Mouse (Mus musculus) embryonic facial prominence, embryonic 14.5 days (tissue): ENCODE measurements around the gene Gaa. TPM values are rescaled to one million over a fixed set of nuclear protein-coding genes. Genes with fewer than 3 reads are reported as not detected.

Experiments used
- ATAC-seq: fragments of 200-750 bp; cut with Nextera tagmentation; 2 replicates; pipeline ENCODE4 v1.8.0; 2017; ENCODE audit warnings: low read depth, moderate number of reproducible peaks, moderate TSS enrichment
- DNase-seq: peaks from one replicate; pipeline ENCODE4 v3.0.0-alpha.2; 2015; ENCODE audit warnings: low spot score
- H3K27ac ChIP-seq: fragments of 300-500 bp; sonication (generic); replicated peaks from 2 replicates; pipeline ENCODE4 v1.5.1; 2014; ENCODE audit warnings: low read depth, mild to moderate bottlenecking, low read length, moderate library complexity
- H3K27me3 ChIP-seq: fragments of 300-500 bp; sonication (generic); replicated peaks from 2 replicates; pipeline ENCODE4 v1.6.1; 2014; ENCODE audit warnings: low read length; ENCODE audit not compliant: control insufficient read depth, insufficient read depth
- H3K36me3 ChIP-seq: fragments of 300-500 bp; sonication (generic); 2 replicates; pipeline ENCODE4 v1.6.1; 2014; ENCODE audit warnings: low read length, mixed read lengths; ENCODE audit not compliant: control insufficient read depth, insufficient read depth
- H3K4me1 ChIP-seq: fragments of 300-500 bp; sonication (generic); 2 replicates; pipeline ENCODE4 v1.6.1; 2014; ENCODE audit warnings: antibody characterized with exemption, low read length; ENCODE audit not compliant: control insufficient read depth, insufficient read depth
- H3K4me2 ChIP-seq: fragments of 300-500 bp; sonication (generic); 2 replicates; pipeline ENCODE4 v1.6.1; 2014; ENCODE audit warnings: low read depth, mild to moderate bottlenecking, low read length, moderate library complexity, mixed read lengths
- H3K4me3 ChIP-seq: fragments of 300-500 bp; sonication (generic); 2 replicates; pipeline ENCODE4 v1.5.1; 2014; ENCODE audit warnings: low read depth, mild to moderate bottlenecking, low read length
- H3K9ac ChIP-seq: fragments of 300-500 bp; sonication (generic); 2 replicates; pipeline ENCODE4 v1.6.1; 2014; ENCODE audit warnings: low read depth, mild to moderate bottlenecking, low read length, moderate library complexity, mixed read lengths
- H3K9me3 ChIP-seq: fragments of 300-500 bp; sonication (generic); 2 replicates; pipeline ENCODE4 v1.6.1; 2016; ENCODE audit warnings: low read length; ENCODE audit not compliant: control insufficient read depth
- WGBS: fragments of 180-500 bp; shearing (Covaris S2); extraction: QIAGEN DNeasy Blood & Tissue Kit; methylation state at CpG from one replicate; pipeline ENCODE4 v1.1.7; 2014; 5-methylcytosine and 5-hydroxymethylcytosine counted together
- polyA plus RNA-seq: library from polyadenylated mRNA; unstranded; fragments of >200 nt; fragmentation: Nextera tagmentation; extraction: Ambion mirVana; gene quantifications from 2 replicates; pipeline ENCODE4 v1.2.1, GENCODE M21; 2014

Gaa gene
- polyA plus RNA-seq, 1 experiment from 2014 or later, result 82.0 TPM

- Histone ChIP-seq H3K9ac (no peak overlapping the region), H3K4me1 (no peaks in the 10 kb centered on the region), H3K4me2 (no peak overlapping the region), H3K4me3 (no peak overlapping the region), H3K27ac (no peak overlapping the region), H3K36me3 (no peaks in the 10 kb centered on the region), H3K9me3 (no peaks in the 10 kb centered on the region), H3K27me3 (no peaks in the 10 kb centered on the region)
- no peak for ATAC-seq
- DNase-seq, result no peak
- 67% methylated on average over 1 of the region's 1 CpGs for WGBS
Measured at GRCm38 (mm10) chr11:119325068-119325467, 57.4 kb downstream of the Gaa start.

- Histone ChIP-seq H3K4me2 (no peak overlapping the region), H3K27me3 (no peaks in the 10 kb centered on the region), H3K4me3 (no peak overlapping the region), H3K36me3 (no peaks in the 10 kb centered on the region), H3K27ac (no peak overlapping the region), H3K9ac (no peak overlapping the region), H3K4me1 (no peaks in the 10 kb centered on the region), H3K9me3 (no peaks in the 10 kb centered on the region)
- ATAC-seq, result no peak; the same call in 1 of the 2 replicates
- DNase-seq, result no peak
- WGBS, result 60% methylated on average over 3 of the region's 4 CpGs
Measured at GRCm38 (mm10) chr11:119330592-119330991, 62.9 kb downstream of the Gaa start.

GRCm38 (mm10) chr11:119331970-119332369 is 64.3 kb downstream of the Gaa start:
- no peak overlapping the region for H3K4me2 ChIP-seq

More at GRCm38 (mm10) chr11:119331970-119332369, 64.3 kb downstream of the Gaa start:
- H3K9me3 ChIP-seq, result no peaks in the 10 kb centered on the region
- DNase-seq (no peak), ATAC-seq (no peak)
- no peak overlapping the region for H3K9ac ChIP-seq
- H3K4me1 ChIP-seq, result no peaks in the 10 kb centered on the region
- H3K36me3 ChIP-seq, result no peaks in the 10 kb centered on the region
- no peak overlapping the region for H3K27ac ChIP-seq
- no peaks in the 10 kb centered on the region for H3K27me3 ChIP-seq
- 36% methylated on average over 3 of the region's 3 CpGs for WGBS
- no peak overlapping the region for H3K4me3 ChIP-seq

Other genes with a start within 250 kb of the Gaa start
- 23.9 and 28.3 TPM in 2 replicates for gene Cbx2, start 244.9 kb upstream of the Gaa start, polyA plus RNA-seq
- 9.6 and 10.1 TPM in 2 replicates for gene Cbx8, start 226.9 kb upstream of the Gaa start, polyA plus RNA-seq
- gene Cbx4, start 181.7 kb upstream of the Gaa start, polyA plus RNA-seq, result 11.0 and 13.5 TPM in 2 replicates
- gene Tbc1d16, start 39.4 kb upstream of the Gaa start, polyA plus RNA-seq, result 11.7 and 13.2 TPM in 2 replicates
- gene Ccdc40, start 39.3 kb upstream of the Gaa start, polyA plus RNA-seq, result 3.2 and 7.6 TPM in 2 replicates
- gene Eif4a3, start 32.2 kb downstream of the Gaa start, polyA plus RNA-seq, result 298 and 322 TPM in 2 replicates
- gene Card14, start 39.9 kb downstream of the Gaa start, polyA plus RNA-seq, result 0.93 and 1.4 TPM in 2 replicates
- 7.2 and 7.3 TPM in 2 replicates for gene Sgsh, start 87.6 kb downstream of the Gaa start, polyA plus RNA-seq
- gene Slc26a11, start 87.7 kb downstream of the Gaa start, polyA plus RNA-seq, result 7.8 and 8.4 TPM in 2 replicates
- gene Rnf213, start 125.2 kb downstream of the Gaa start, polyA plus RNA-seq, result 5.0 and 5.3 TPM in 2 replicates
- 10.9 and 15.1 TPM in 2 replicates for gene Endov, start 223.5 kb downstream of the Gaa start, polyA plus RNA-seq